Mouse (Mus musculus) kidney, embryonic 14.5 days (tissue): ENCODE data around the gene Fam124a. TPM values are rescaled to one million over a fixed set of nuclear protein-coding genes. Genes with fewer than 3 reads are reported as not detected.
"Not testable (repeated sequence)": the region's sequence is repeated elsewhere in the genome, so short reads cannot be mapped to it uniquely, and the experiment has no call there.

Source experiments
- ATAC-seq: fragments of 200-750 bp; cut with Nextera tagmentation; 2 replicates; pipeline ENCODE4 v1.8.0; 2017; ENCODE audit warnings: moderate number of reproducible peaks, mild to moderate bottlenecking, moderate TSS enrichment, moderate library complexity; ENCODE audit not compliant: low FRiP score, low TSS enrichment
- H3K27ac ChIP-seq: fragments of 300-500 bp; sonication (generic); 2 replicates; pipeline ENCODE4 v1.5.1; 2014; ENCODE audit warnings: low read depth, mild to moderate bottlenecking, low read length, moderate library complexity, mixed read lengths
- H3K27me3 ChIP-seq: fragments of 300-500 bp; sonication (generic); 2 replicates; pipeline ENCODE4 v1.6.1; 2014; ENCODE audit warnings: mild to moderate bottlenecking, low read length; ENCODE audit not compliant: control insufficient read depth, insufficient read depth
- H3K36me3 ChIP-seq: fragments of 300-500 bp; sonication (generic); 2 replicates; pipeline ENCODE4 v1.6.1; 2014; ENCODE audit warnings: low read length, mixed read lengths; ENCODE audit not compliant: control insufficient read depth, insufficient read depth
- H3K4me1 ChIP-seq: fragments of 300-500 bp; sonication (generic); 2 replicates; pipeline ENCODE4 v1.6.1; 2014; ENCODE audit warnings: low read length, mixed read lengths; ENCODE audit not compliant: control insufficient read depth, insufficient read depth
- H3K4me2 ChIP-seq: fragments of 300-500 bp; sonication (generic); replicated peaks from 2 replicates; pipeline ENCODE4 v1.6.1; 2014; ENCODE audit warnings: low read depth, mild to moderate bottlenecking, low read length
- H3K4me3 ChIP-seq: fragments of 300-500 bp; sonication (generic); 2 replicates; pipeline ENCODE4 v1.5.1; 2014; ENCODE audit warnings: mild to moderate bottlenecking, low read length
- H3K9ac ChIP-seq: fragments of 300-500 bp; sonication (generic); 2 replicates; pipeline ENCODE4 v1.6.1; 2014; ENCODE audit warnings: low read depth, mild to moderate bottlenecking, low read length, moderate library complexity
- H3K9me3 ChIP-seq: fragments of 300-500 bp; sonication (generic); 2 replicates; pipeline ENCODE4 v1.6.1; 2016; ENCODE audit warnings: low read length; ENCODE audit not compliant: control insufficient read depth
- WGBS: fragments of 180-500 bp; shearing (Covaris S2); extraction: QIAGEN DNeasy Blood & Tissue Kit; methylation state at CpG from one replicate; pipeline ENCODE4 v1.1.7; 2014; 5-methylcytosine and 5-hydroxymethylcytosine counted together
- polyA plus RNA-seq: library from polyadenylated mRNA; unstranded; fragments of >200 nt; fragmentation: Nextera tagmentation; extraction: Ambion mirVana; gene quantifications from 2 replicates; pipeline ENCODE4 v1.2.1, GENCODE M21; 2014

Fam124a gene
- polyA plus RNA-seq, 1 experiment from 2014 or later: 5.2 TPM

- H3K27me3 ChIP-seq: no peaks in the 10 kb centered on the region
- ATAC-seq: peak; percentile 35; the same call in 1 of the 2 replicates
- H3K9ac ChIP-seq: no peak overlapping the region
- H3K4me3 ChIP-seq: no peak overlapping the region
- H3K9me3 ChIP-seq: no peaks in the 10 kb centered on the region
- no peaks in the 10 kb centered on the region for H3K36me3 ChIP-seq
- H3K27ac ChIP-seq: 0 out of 2 replicates have a peak overlapping the region, but pooled peaks have one; percentile 17
- H3K4me1 ChIP-seq: peaks cover 7% of the 10 kb centered on the region
- 24% methylated on average over 9 of the region's 9 CpGs for WGBS
- no peak overlapping the region for H3K4me2 ChIP-seq
Measured at GRCm38 (mm10) chr14:62637436-62638344, 82.2 kb downstream of the Fam124a start.

GRCm38 (mm10) chr14:62638345-62638702, 82.8 kb downstream of the Fam124a start:
- Histone ChIP-seq H3K4me3 (no peak overlapping the region), H3K9me3 (no peaks in the 10 kb centered on the region), H3K27me3 (no peaks in the 10 kb centered on the region), H3K36me3 (no peaks in the 10 kb centered on the region), H3K4me1 (peaks cover 7% of the 10 kb centered on the region), H3K27ac (no peak overlapping the region), H3K4me2 (no peak overlapping the region), H3K9ac (no peak overlapping the region)
- ATAC-seq: no peak
- WGBS: 47% methylated on average over 6 of the region's 6 CpGs

GRCm38 (mm10) chr14:62639111-62639510, 83.6 kb downstream of the Fam124a start:
- ATAC-seq: no peak
- H3K9me3 ChIP-seq: no peaks in the 10 kb centered on the region
- no peak overlapping the region for H3K4me2 ChIP-seq
- H3K4me3 ChIP-seq: no peak overlapping the region
- WGBS: 64% methylated on average over 6 of the region's 6 CpGs
- no peaks in the 10 kb centered on the region for H3K27me3 ChIP-seq
- no peak overlapping the region for H3K9ac ChIP-seq
- peaks cover 7% of the 10 kb centered on the region for H3K4me1 ChIP-seq
- no peak overlapping the region for H3K27ac ChIP-seq
- H3K36me3 ChIP-seq: no peaks in the 10 kb centered on the region

- Histone ChIP-seq H3K9ac (no peak overlapping the region), H3K4me3 (no peak overlapping the region), H3K36me3 (no peaks in the 10 kb centered on the region), H3K27me3 (no peaks in the 10 kb centered on the region), H3K4me1 (peaks cover 7% of the 10 kb centered on the region), H3K9me3 (no peaks in the 10 kb centered on the region), H3K27ac (no peak overlapping the region), H3K4me2 (no peak overlapping the region)
- 90% methylated on average over 5 of the region's 5 CpGs for WGBS
- ATAC-seq: no peak
Measured at GRCm38 (mm10) chr14:62639551-62639950, 84.0 kb downstream of the Fam124a start.

GRCm38 (mm10) chr14:62640396-62640795, 84.9 kb downstream of the Fam124a start:
- H3K36me3 ChIP-seq: no peaks in the 10 kb centered on the region
- WGBS: 71% methylated on average over 4 of the region's 4 CpGs
- no peak overlapping the region for H3K27ac ChIP-seq
- no peak overlapping the region for H3K9ac ChIP-seq
- no peaks in the 10 kb centered on the region for H3K27me3 ChIP-seq
- H3K9me3 ChIP-seq: no peaks in the 10 kb centered on the region
- peaks cover 7% of the 10 kb centered on the region for H3K4me1 ChIP-seq
- H3K4me3 ChIP-seq: no peak overlapping the region
- ATAC-seq: no peak
- H3K4me2 ChIP-seq: no peak overlapping the region

GRCm38 (mm10) chr14:62642368-62642767, 86.8 kb downstream of the Fam124a start:
- H3K4me2 ChIP-seq, H3K9me3 ChIP-seq, H3K27me3 ChIP-seq, ATAC-seq, H3K9ac ChIP-seq, H3K4me3 ChIP-seq, H3K36me3 ChIP-seq, H3K27ac ChIP-seq, H3K4me1 ChIP-seq: not testable (repeated sequence)
- WGBS: 83% methylated on average over 6 of the region's 7 CpGs

- no peaks in the 10 kb centered on the region for H3K4me1 ChIP-seq
- H3K9ac ChIP-seq: no peak overlapping the region
- no peak for ATAC-seq
- no peak overlapping the region for H3K27ac ChIP-seq
- no peaks in the 10 kb centered on the region for H3K27me3 ChIP-seq
- no peaks in the 10 kb centered on the region for H3K9me3 ChIP-seq
- WGBS: 90% methylated on average over 6 of the region's 6 CpGs
- no peak overlapping the region for H3K4me3 ChIP-seq
- H3K36me3 ChIP-seq: no peaks in the 10 kb centered on the region
- no peak overlapping the region for H3K4me2 ChIP-seq
Measured at GRCm38 (mm10) chr14:62648405-62648804, 92.9 kb downstream of the Fam124a start.

- 68% methylated on average over 3 of the region's 3 CpGs for WGBS
- no peak overlapping the region for H3K27ac ChIP-seq
- no peaks in the 10 kb centered on the region for H3K36me3 ChIP-seq
- H3K4me2 ChIP-seq: no peak overlapping the region
- no peaks in the 10 kb centered on the region for H3K4me1 ChIP-seq
- H3K4me3 ChIP-seq: no peak overlapping the region
- no peaks in the 10 kb centered on the region for H3K27me3 ChIP-seq
- no peak overlapping the region for H3K9ac ChIP-seq
- no peaks in the 10 kb centered on the region for H3K9me3 ChIP-seq
- no peak for ATAC-seq
Measured at GRCm38 (mm10) chr14:62650376-62650775, 94.8 kb downstream of the Fam124a start.

GRCm38 (mm10) chr14:62651771-62652170, 96.2 kb downstream of the Fam124a start:
- WGBS: 94% methylated on average over 3 of the region's 3 CpGs
- Histone ChIP-seq H3K9me3 (no peaks in the 10 kb centered on the region), H3K4me1 (no peaks in the 10 kb centered on the region), H3K4me2 (no peak overlapping the region), H3K27ac (no peak overlapping the region), H3K4me3 (no peak overlapping the region), H3K36me3 (no peaks in the 10 kb centered on the region), H3K27me3 (no peaks in the 10 kb centered on the region), H3K9ac (no peak overlapping the region)
- ATAC-seq: no peak
